Mouse (Mus musculus) effector memory CD4-positive, alpha-beta T cell, adult 7 months (primary cell): ENCODE data around the gene Praf2. TPM values are rescaled to one million over a fixed set of nuclear protein-coding genes. Genes with fewer than 3 reads are reported as not detected.

Experiments
- polyA plus RNA-seq: library from polyadenylated mRNA; unstranded; fragments of 100-300 nt; shearing (Covaris generic); gene quantifications from one replicate; pipeline ENCODE4 v1.2.1, GENCODE M21; 2017

Praf2 gene
- polyA plus RNA-seq = 31.4 TPM

GRCm38 (mm10) chrX:7728215-7728921 lies at the start of gene Praf2:
Praf2 (plus strand) TSS chrX:7728439.

GRCm38 (mm10) chrX:7680864-7681263 lies 47.4 kb upstream of the Praf2 start, which contains the start of gene Magix:
Magix (minus strand) TSS chrX:7681251.

GRCm38 (mm10) chrX:7696954-7697381 lies 31.3 kb upstream of the Praf2 start, which contains the start of gene Gpkow:
Gpkow (plus strand) TSS chrX:7697131.

GRCm38 (mm10) chrX:7714135-7714899 lies 13.9 kb upstream of the Praf2 start, which contains the start of gene Wdr45:
Wdr45 (plus strand) TSS chrX:7714333.

GRCm38 (mm10) chrX:7721514-7722281 lies 6.5 kb upstream of the Praf2 start, which contains the start of gene Gm45208:
Gm45208 (plus strand) TSS chrX:7722245.

GRCm38 (mm10) chrX:7750432-7751116 lies 22.3 kb downstream of the Praf2 start, which contains the start of gene Ccdc120:
Ccdc120 (minus strand) TSS chrX:7750905.

GRCm38 (mm10) chrX:7762137-7762920 lies 34.1 kb downstream of the Praf2 start, which contains the start of gene Tfe3:
Tfe3 (plus strand) TSS chrX:7762560.

Other genes with a start within 250 kb of the Praf2 start
- gene Foxp3, start 154.8 kb upstream of the Praf2 start, polyA plus RNA-seq = not detected
- 2.9 TPM for gene Ppp1r3f, start 154.2 kb upstream of the Praf2 start, polyA plus RNA-seq
- 12.1 TPM for gene Ccdc22, start 122.9 kb upstream of the Praf2 start, polyA plus RNA-seq
- gene Cacna1f, start 121.4 kb upstream of the Praf2 start, polyA plus RNA-seq = 0.76 TPM
- 0.46 TPM for gene Syp, start 90.0 kb upstream of the Praf2 start, polyA plus RNA-seq
- 21.7 TPM for gene Prickle3, start 71.2 kb upstream of the Praf2 start, polyA plus RNA-seq
- gene Plp2, start 57.0 kb upstream of the Praf2 start, polyA plus RNA-seq = 39.3 TPM
- gene Magix, start 47.2 kb upstream of the Praf2 start, polyA plus RNA-seq = 0.35 TPM
- 78.2 TPM for gene Gpkow, start 31.3 kb upstream of the Praf2 start, polyA plus RNA-seq
- 93.4 TPM for gene Wdr45, start 14.1 kb upstream of the Praf2 start, polyA plus RNA-seq
- gene Gm45208, start 6.2 kb upstream of the Praf2 start, polyA plus RNA-seq = not detected
- not detected for gene Ccdc120, start 22.5 kb downstream of the Praf2 start, polyA plus RNA-seq
- 85.1 TPM for gene Tfe3, start 34.1 kb downstream of the Praf2 start, polyA plus RNA-seq
- gene Gripap1, start 61.3 kb downstream of the Praf2 start, polyA plus RNA-seq = 124 TPM
- gene Kcnd1, start 93.8 kb downstream of the Praf2 start, polyA plus RNA-seq = not detected
- gene Otud5, start 112.9 kb downstream of the Praf2 start, polyA plus RNA-seq = 202 TPM
- gene Pim2, start 149.8 kb downstream of the Praf2 start, polyA plus RNA-seq = 320 TPM
- gene Slc35a2, start 155.6 kb downstream of the Praf2 start, polyA plus RNA-seq = 52.3 TPM
- 158 TPM for gene Pqbp1, start 170.8 kb downstream of the Praf2 start, polyA plus RNA-seq
- 93.8 TPM for gene Timm17b, start 170.9 kb downstream of the Praf2 start, polyA plus RNA-seq
- not detected for gene Gm10491, start 179.4 kb downstream of the Praf2 start, polyA plus RNA-seq
- not detected for gene Gm10490, start 181.1 kb downstream of the Praf2 start, polyA plus RNA-seq
- not detected for gene Pcsk1n, start 191.4 kb downstream of the Praf2 start, polyA plus RNA-seq
- gene Eras, start 200.2 kb downstream of the Praf2 start, polyA plus RNA-seq = not detected
- gene Hdac6, start 219.4 kb downstream of the Praf2 start, polyA plus RNA-seq = 15.1 TPM
- gene Gata1, start 249.6 kb downstream of the Praf2 start, polyA plus RNA-seq = not detected